Mouse (Mus musculus) neutrophil, adult 5-6 weeks (primary cell): Measurements from ENCODE around the gene Cacng7. TPM values are rescaled to one million over a fixed set of nuclear protein-coding genes. Genes with fewer than 3 reads are reported as not detected.

Experiments
- ATAC-seq: fragments of 151-379, 151-347 bp; 2 replicates; pipeline ENCODE4 v1.8.0; 2017; ENCODE audit warnings: mild to moderate bottlenecking, moderate TSS enrichment; ENCODE audit not compliant: insufficient number of reproducible peaks, poor library complexity, low FRiP score, severe bottlenecking; ENCODE audit errors: extremely low read depth
- total RNA-seq: library from RNA; stranded (forward); fragments of 200-1000 nt; gene quantifications from 2 replicates; pipeline ENCODE4 v1.2.3, GENCODE M21; 2017

Gene Cacng7
- total RNA-seq, 1 experiment from 2014 or later, result not detected

DNA sequence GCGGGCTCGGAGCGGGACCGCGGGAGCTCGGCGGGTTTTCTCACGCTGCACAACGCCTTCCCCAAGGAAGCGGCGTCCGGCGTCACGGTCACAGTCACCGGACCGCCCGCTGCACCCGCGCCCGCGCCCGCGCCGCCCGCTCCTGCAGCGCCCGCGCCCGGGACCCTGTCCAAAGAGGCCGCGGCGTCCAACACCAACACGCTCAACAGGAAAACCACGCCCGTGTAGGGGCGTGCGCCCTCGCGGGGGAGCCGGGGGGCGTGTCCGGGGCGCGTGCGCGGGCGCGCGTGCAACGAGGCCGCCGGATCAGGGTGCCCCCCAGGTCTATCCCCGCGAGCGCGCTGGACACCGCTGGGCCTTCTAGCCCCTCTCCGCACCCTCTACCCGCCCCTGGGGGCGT lies 82.6 kb downstream of the Cacng7 start:
- ATAC-seq, result no peak

Other genes with a start within 250 kb of the Cacng7 start
- gene AU018091, start 163.8 kb upstream of the Cacng7 start, total RNA-seq, result 0.12 TPM in 1 of 2 replicates, not detected in the other
- gene Nlrp12, start 83.2 kb upstream of the Cacng7 start, total RNA-seq, result 151 and 156 TPM in 2 replicates
- 237 and 256 TPM in 2 replicates for gene Myadm, start 43.9 kb upstream of the Cacng7 start, total RNA-seq
- 8.7 and 13.9 TPM in 2 replicates for gene Prkcg, start 43.8 kb upstream of the Cacng7 start, total RNA-seq
- gene Cacng8, start 57.7 kb downstream of the Cacng7 start, total RNA-seq, result not detected in 2 replicates
- not detected in 2 replicates for gene Cacng6, start 91.2 kb downstream of the Cacng7 start, total RNA-seq
- 50.3 and 60.8 TPM in 2 replicates for gene Tarm1, start 169.7 kb downstream of the Cacng7 start, total RNA-seq